Mouse (Mus musculus): Measurements from ENCODE around the gene Twnk.

GRCm38 (mm10) chr19:45015518-45016281 is 10.2 kb downstream of the Twnk start:
- TF ChIP-seq CTCF (conservative IDR thresholded peaks at IDR 0.05; ENCODE audit: insufficient read depth, insufficient read length, low read depth, low read length) (no peak), POLR2A (IDR thresholded peaks at IDR 0.05; ENCODE audit: low read depth, low read length) (no peak)
